Mouse (Mus musculus): ENCODE measurements at regions not wholly inside any gene's neighbourhood (a gene's known extent, or its start where the extent isn't known, plus 50 kb on each side); places are given as distances from the start of the nearest gene placed in this dataset.

- peak; percentile 23 for DNase-seq (ENCODE audit: low spot score)
Measured at GRCm38 (mm10) chr6:137931318-137931717, 148.4 kb downstream of the Slc15a5 start.

- no peak for DNase-seq (ENCODE audit: low spot score)
Measured at GRCm38 (mm10) chr6:137923364-137923763, 156.4 kb downstream of the Slc15a5 start.

- DNase-seq (ENCODE audit: low spot score) = no peak
Measured at GRCm38 (mm10) chr6:137918156-137918555, 161.6 kb downstream of the Slc15a5 start.

- DNase-seq (ENCODE audit: low spot score) = no peak
Measured at GRCm38 (mm10) chr6:137907836-137908235, 153.5 kb downstream of the Dera start.

All from retina, embryonic 14.5 days (tissue).